Mouse (Mus musculus) myocyte (in vitro differentiated cells): ENCODE data around the gene Psmb6.

ENCODE experiments used
- CEBPB ChIP-seq: IDR thresholded peaks from 2 replicates; pipeline ENCODE4 v1.6.1; 2011; ENCODE audit warnings: mild to moderate bottlenecking, moderate library complexity; ENCODE audit not compliant: poor library complexity, insufficient read depth, severe bottlenecking
- E2F4 ChIP-seq: IDR thresholded peaks from one replicate; pipeline ENCODE4 v1.6.1; 2011; ENCODE audit warnings: mild to moderate bottlenecking, control low read depth, moderate library complexity; ENCODE audit not compliant: insufficient read depth
- MAX ChIP-seq: IDR thresholded peaks from one replicate; pipeline ENCODE4 v1.6.1; 2011; ENCODE audit warnings: low read depth, mild to moderate bottlenecking, control low read depth
- MYOD1 ChIP-seq, 3 experiments: IDR thresholded peaks; one replicate each; pipeline ENCODE4 v1.6.1; 2011; ENCODE audit warnings: control low read depth in 2 of 3, low read depth in 2 of 3, mild to moderate bottlenecking in 2 of 3, moderate library complexity in 1 of 3; ENCODE audit not compliant: insufficient read length in 2 of 3, control insufficient read depth in 1 of 3
- MYOG ChIP-seq, 3 experiments: IDR thresholded peaks; one replicate each; pipeline ENCODE4 v1.6.1; 2011; ENCODE audit warnings: control low read depth in 2 of 3, low read depth in 2 of 3, mild to moderate bottlenecking in 2 of 3; ENCODE audit not compliant: insufficient read length in 2 of 3, control insufficient read depth in 1 of 3, insufficient read depth in 1 of 3
- POLR2A ChIP-seq: IDR thresholded peaks from one replicate; pipeline ENCODE4 v1.6.1; 2011; ENCODE audit warnings: low read depth, mild to moderate bottlenecking, control low read depth, moderate library complexity; ENCODE audit not compliant: insufficient read length
- POLR2AphosphoS2 ChIP-seq: IDR thresholded peaks from one replicate; pipeline ENCODE4 v1.6.1; 2011; ENCODE audit warnings: low read depth, control low read depth; ENCODE audit not compliant: insufficient read length
- REST ChIP-seq: IDR thresholded peaks from one replicate; pipeline ENCODE4 v1.6.1; 2011; ENCODE audit warnings: mild to moderate bottlenecking, control low read depth, moderate library complexity; ENCODE audit not compliant: insufficient read depth, insufficient read length
- TCF12 ChIP-seq: IDR thresholded peaks from one replicate; pipeline ENCODE4 v1.6.1; 2011; ENCODE audit warnings: mild to moderate bottlenecking, control low read depth; ENCODE audit not compliant: poor library complexity, insufficient read depth, severe bottlenecking
- TCF3 ChIP-seq: IDR thresholded peaks from one replicate; pipeline ENCODE4 v1.6.1; 2011; ENCODE audit warnings: low read depth, control low read depth; ENCODE audit not compliant: insufficient read length
- USF1 ChIP-seq: IDR thresholded peaks from one replicate; pipeline ENCODE4 v1.6.1; 2011; ENCODE audit warnings: low read depth, mild to moderate bottlenecking, control low read depth, moderate library complexity

- TF ChIP-seq POLR2A: no peak
- no peak for TF ChIP-seq MAX
- TF ChIP-seq POLR2AphosphoS2: no peak
- TF ChIP-seq E2F4: no peak
- TF ChIP-seq MYOG (IDR thresholded peaks at IDR 0.05; ENCODE audit: control insufficient read depth in 1 of 3, insufficient read depth in 1 of 3, insufficient read length in 2 of 3, low read depth in 2 of 3): no peak
- TF ChIP-seq CEBPB: no peak
- TF ChIP-seq TCF12: no peak
- TF ChIP-seq TCF3: no peak
- no peak for TF ChIP-seq REST
- no peak for TF ChIP-seq MYOD1 (IDR thresholded peaks at IDR 0.05; ENCODE audit: control insufficient read depth in 1 of 3, insufficient read length in 2 of 3, low read depth in 2 of 3)
- TF ChIP-seq USF1: no peak
These were observed 23.1 kb upstream of the Psmb6 start for GRCm38 (mm10) chr11:70502018-70502417.
